Mouse (Mus musculus): ENCODE results near the gene Rgl3. TPM values are rescaled to one million over a fixed set of nuclear protein-coding genes. Genes with fewer than 3 reads are reported as not detected.

Gene Rgl3
- polyA plus RNA-seq, 2 experiments = 0.19 to 0.27 TPM

DNA sequence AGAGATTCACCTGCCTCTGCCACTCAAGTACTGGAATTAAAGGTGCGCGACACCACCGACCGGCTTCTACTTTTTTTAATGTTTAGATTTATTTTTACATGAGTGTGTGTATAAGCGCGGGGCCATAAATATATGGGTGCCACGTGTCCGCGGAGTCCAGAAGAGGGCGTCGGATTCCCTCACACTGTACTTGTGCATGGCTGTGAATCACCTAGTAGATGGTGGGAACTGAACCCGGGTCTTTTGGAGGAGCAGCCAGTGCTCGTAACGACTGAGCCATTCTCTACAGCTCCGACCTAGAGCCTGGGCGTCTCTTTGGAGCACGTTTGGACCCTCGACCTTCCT lies 34.0 kb downstream of the Rgl3 start:
- peak overlapping the region; percentile 74 to 81 for H3K4me3 ChIP-seq (ENCODE audit: insufficient read depth in 1 of 2, low read depth in 2 of 2, low read length in 2 of 2)
- 2% methylated on average over 18 of the region's 18 CpGs for WGBS (ENCODE audit: insufficient replicate concordance)
- ATAC-seq (ENCODE audit: insufficient read depth) (peak; percentile 69), DNase-seq (ENCODE audit: low read depth in 3 of 3, low spot score in 3 of 3) (no peak)
- peak overlapping the region; percentile 73 for H3K4me2 ChIP-seq (ENCODE audit: low read depth)
- H3K36me3 ChIP-seq (replicated peaks; ENCODE audit: control insufficient read depth, insufficient read depth, low read depth) = peaks cover 26% of the 10 kb centered on the region
- no peaks in the 10 kb centered on the region for H3K9me3 ChIP-seq (ENCODE audit: control insufficient read depth, low read length)
- H3K27ac ChIP-seq = peak overlapping the region; percentile 48
- peak; percentile 65 for TF ChIP-seq CTCF (IDR thresholded peaks at IDR 0.05; ENCODE audit: low read depth)
- TF ChIP-seq EP300 (IDR thresholded peaks at IDR 0.05; ENCODE audit: low read depth) = no peak
- peak overlapping the region; percentile 40; the same call in 1 of the 2 replicates for H3K9ac ChIP-seq (replicated peaks)
- no peaks in the 10 kb centered on the region for H3K27me3 ChIP-seq (ENCODE audit: control insufficient read depth, insufficient read depth, low read length)
- H3K4me1 ChIP-seq (replicated peaks; ENCODE audit: control insufficient read depth in 2 of 2, insufficient read depth in 2 of 2, low read length in 1 of 2) = peaks cover 8 to 11% of the 10 kb centered on the region in 2 experiments

DNA sequence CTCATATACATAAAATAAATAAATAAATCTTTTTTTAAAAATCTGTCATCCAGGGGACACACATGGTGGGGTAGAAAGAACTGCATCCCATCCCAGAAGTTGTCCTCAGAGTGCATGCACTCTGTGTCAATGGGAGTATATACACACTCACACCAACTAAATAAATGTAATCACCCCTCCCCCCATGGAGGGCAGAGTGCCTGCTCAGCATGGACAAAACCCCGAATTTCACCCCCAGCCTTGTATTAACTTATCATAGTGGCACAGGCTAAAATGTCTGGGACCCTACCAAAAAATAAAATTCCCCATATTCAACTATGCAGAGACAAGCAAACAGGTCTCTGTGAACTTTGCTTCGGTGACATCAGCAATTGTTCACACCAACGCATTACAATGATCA lies 34.6 kb downstream of the Rgl3 start:
- no peak for DNase-seq (ENCODE audit: low read depth in 3 of 3, low spot score in 3 of 3)
- TF ChIP-seq CTCF (IDR thresholded peaks at IDR 0.05; ENCODE audit: low read depth) (no peak), EP300 (IDR thresholded peaks at IDR 0.05; ENCODE audit: low read depth) (no peak)
- Histone ChIP-seq H3K27ac (no peak overlapping the region), H3K27me3 (ENCODE audit: control insufficient read depth, insufficient read depth, low read length) (no peaks in the 10 kb centered on the region; the same call in 1 of the 2 replicates), H3K4me1 (replicated peaks; ENCODE audit: control insufficient read depth in 2 of 2, insufficient read depth in 2 of 2, low read length in 1 of 2) (peaks cover 5 to 8% of the 10 kb centered on the region in 2 experiments), H3K4me3 (ENCODE audit: insufficient read depth in 1 of 2, low read depth in 2 of 2, low read length in 2 of 2) (peak overlapping the region in 1 of 2 experiments; percentile 74; a peak in 2 of 4 replicates), H3K9ac (replicated peaks) (no peak overlapping the region), H3K36me3 (replicated peaks; ENCODE audit: control insufficient read depth, insufficient read depth, low read depth) (peaks cover 20% of the 10 kb centered on the region), H3K9me3 (ENCODE audit: control insufficient read depth, low read length) (no peaks in the 10 kb centered on the region), H3K4me2 (ENCODE audit: low read depth) (peak overlapping the region; percentile 73)
- no peak for ATAC-seq (ENCODE audit: insufficient read depth)
- 64% methylated on average over 3 of the region's 3 CpGs for WGBS (ENCODE audit: insufficient replicate concordance)

DNA sequence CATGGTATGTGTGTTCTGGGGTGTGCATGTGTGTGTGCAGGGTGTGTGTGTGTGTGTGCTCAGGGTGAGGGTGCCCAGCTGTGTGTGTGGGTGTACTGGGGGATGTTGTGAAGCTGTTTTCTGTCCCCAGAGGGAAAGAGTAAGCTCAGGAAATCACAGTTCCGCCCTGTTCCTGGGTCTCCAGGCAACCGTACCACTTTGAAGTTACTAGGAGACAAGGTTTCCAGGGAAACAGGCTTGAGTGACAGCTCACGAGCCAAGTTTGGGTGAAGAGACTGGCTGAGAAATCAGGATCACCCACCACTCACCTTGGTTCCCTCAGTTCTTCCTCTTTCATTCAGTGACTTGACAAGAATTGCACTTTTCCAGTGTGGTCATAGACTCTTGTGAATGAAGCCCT lies 35.6 kb downstream of the Rgl3 start:
- Histone ChIP-seq H3K36me3 (replicated peaks; ENCODE audit: control insufficient read depth, insufficient read depth, low read depth) (peaks cover 10% of the 10 kb centered on the region), H3K27me3 (ENCODE audit: control insufficient read depth, insufficient read depth, low read length) (no peaks in the 10 kb centered on the region; the same call in 1 of the 2 replicates), H3K4me2 (ENCODE audit: low read depth) (no peak overlapping the region), H3K4me1 (replicated peaks; ENCODE audit: control insufficient read depth in 2 of 2, insufficient read depth in 2 of 2, low read length in 1 of 2) (peaks cover 4 to 5% of the 10 kb centered on the region in 2 experiments), H3K9ac (replicated peaks) (no peak overlapping the region), H3K4me3 (ENCODE audit: insufficient read depth in 1 of 2, low read depth in 2 of 2, low read length in 2 of 2) (no peak overlapping the region), H3K9me3 (ENCODE audit: control insufficient read depth, low read length) (no peaks in the 10 kb centered on the region), H3K27ac (no peak overlapping the region)
- ATAC-seq (ENCODE audit: insufficient read depth) (no peak), DNase-seq (ENCODE audit: low read depth in 3 of 3, low spot score in 3 of 3) (no peak)
- WGBS (ENCODE audit: insufficient replicate concordance) = 16% methylated on average over 3 of the region's 3 CpGs
- TF ChIP-seq EP300 (IDR thresholded peaks at IDR 0.05; ENCODE audit: low read depth) (no peak), CTCF (IDR thresholded peaks at IDR 0.05; ENCODE audit: low read depth) (no peak)

DNA sequence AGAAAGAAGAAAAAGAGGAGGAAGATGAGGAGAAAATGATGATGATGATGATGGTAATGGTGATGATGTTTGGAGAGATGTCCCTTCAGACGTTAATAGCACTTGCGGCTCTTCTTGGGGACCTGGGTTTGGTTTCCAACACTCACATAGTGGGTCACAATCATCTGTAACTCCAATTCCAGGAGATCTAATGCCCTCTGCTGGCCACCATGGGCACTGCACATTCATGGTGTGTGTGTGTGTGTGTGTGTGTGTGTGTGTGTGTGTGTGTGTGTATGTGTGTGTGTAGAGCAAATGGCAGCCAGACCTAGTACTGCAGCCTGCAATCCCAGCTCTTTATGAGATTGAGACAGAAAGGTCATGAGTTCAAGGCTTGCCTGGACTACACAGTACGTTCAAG lies 37.3 kb downstream of the Rgl3 start:
- no peak overlapping the region for H3K27ac ChIP-seq
- no peak overlapping the region for H3K4me3 ChIP-seq (ENCODE audit: insufficient read depth in 1 of 2, low read depth in 2 of 2, low read length in 2 of 2)
- H3K36me3 ChIP-seq (replicated peaks; ENCODE audit: control insufficient read depth, insufficient read depth, low read depth) = no peaks in the 10 kb centered on the region
- H3K4me1 ChIP-seq (replicated peaks; ENCODE audit: control insufficient read depth in 2 of 2, insufficient read depth in 2 of 2, low read length in 1 of 2) = peaks cover 4 to 8% of the 10 kb centered on the region in 2 experiments
- no peaks in the 10 kb centered on the region for H3K9me3 ChIP-seq (ENCODE audit: control insufficient read depth, low read length)
- no peak overlapping the region for H3K4me2 ChIP-seq (ENCODE audit: low read depth)
- DNase-seq (ENCODE audit: low read depth in 3 of 3, low spot score in 3 of 3) = no peak
- WGBS (ENCODE audit: insufficient replicate concordance) = 66% methylated on average over 3 of the region's 3 CpGs
- H3K9ac ChIP-seq (replicated peaks) = no peak overlapping the region
- no peak for TF ChIP-seq EP300 (IDR thresholded peaks at IDR 0.05; ENCODE audit: low read depth)
- peak; percentile 84 for TF ChIP-seq CTCF (IDR thresholded peaks at IDR 0.05; ENCODE audit: low read depth)
- H3K27me3 ChIP-seq (ENCODE audit: control insufficient read depth, insufficient read depth, low read length) = no peaks in the 10 kb centered on the region; the same call in 1 of the 2 replicates
- no peak for ATAC-seq (ENCODE audit: insufficient read depth)

DNA sequence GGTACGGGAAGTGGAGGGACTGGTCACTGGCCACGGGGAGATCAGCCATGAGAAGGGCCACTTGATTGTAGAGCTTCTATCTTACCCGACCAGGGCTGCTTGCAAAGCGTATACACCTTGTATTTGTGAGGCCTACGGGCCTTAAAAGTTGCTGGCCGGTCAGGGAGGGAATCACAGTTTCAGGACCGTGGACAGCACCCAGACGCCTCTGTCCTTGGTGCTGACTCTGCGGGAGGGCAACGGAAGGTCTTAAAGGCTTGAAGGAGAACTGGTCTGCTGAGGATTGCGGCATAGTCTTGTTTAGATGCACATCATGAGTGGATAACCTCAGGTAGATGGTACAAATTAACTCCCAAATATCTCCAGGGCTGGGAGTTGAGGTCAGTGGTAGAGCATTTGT lies 38.9 kb downstream of the Rgl3 start:
- H3K4me1 ChIP-seq (replicated peaks; ENCODE audit: control insufficient read depth in 2 of 2, insufficient read depth in 2 of 2, low read length in 1 of 2) = peaks cover 4 to 6% of the 10 kb centered on the region in 2 experiments; a peak in 3 of 4 replicates
- TF ChIP-seq EP300 (IDR thresholded peaks at IDR 0.05; ENCODE audit: low read depth) = no peak
- TF ChIP-seq CTCF (IDR thresholded peaks at IDR 0.05; ENCODE audit: low read depth) = no peak
- H3K27ac ChIP-seq = no peak overlapping the region
- H3K36me3 ChIP-seq (replicated peaks; ENCODE audit: control insufficient read depth, insufficient read depth, low read depth) = no peaks in the 10 kb centered on the region
- H3K27me3 ChIP-seq (ENCODE audit: control insufficient read depth, insufficient read depth, low read length) = no peaks in the 10 kb centered on the region; the same call in 1 of the 2 replicates
- no peaks in the 10 kb centered on the region for H3K9me3 ChIP-seq (ENCODE audit: control insufficient read depth, low read length)
- 11% methylated on average over 11 of the region's 11 CpGs for WGBS (ENCODE audit: insufficient replicate concordance)
- no peak overlapping the region for H3K4me3 ChIP-seq (ENCODE audit: insufficient read depth in 1 of 2, low read depth in 2 of 2, low read length in 2 of 2)
- ATAC-seq (ENCODE audit: insufficient read depth) (no peak), DNase-seq (ENCODE audit: low read depth in 3 of 3, low spot score in 3 of 3) (peak in 1 of 3 experiments; percentile 43)
- H3K4me2 ChIP-seq (ENCODE audit: low read depth) = no peak overlapping the region
- H3K9ac ChIP-seq (replicated peaks) = no peak overlapping the region
